Mouse (Mus musculus): ENCODE results near the gene Olfr527. TPM values are rescaled to one million over a fixed set of nuclear protein-coding genes. Genes with fewer than 3 reads are reported as not detected.

Olfr527 gene
- not detected in 2 replicates for polyA plus RNA-seq (2015; fragmentation: Nextera tagmentation; extraction: Ambion mirVana)

DNA sequence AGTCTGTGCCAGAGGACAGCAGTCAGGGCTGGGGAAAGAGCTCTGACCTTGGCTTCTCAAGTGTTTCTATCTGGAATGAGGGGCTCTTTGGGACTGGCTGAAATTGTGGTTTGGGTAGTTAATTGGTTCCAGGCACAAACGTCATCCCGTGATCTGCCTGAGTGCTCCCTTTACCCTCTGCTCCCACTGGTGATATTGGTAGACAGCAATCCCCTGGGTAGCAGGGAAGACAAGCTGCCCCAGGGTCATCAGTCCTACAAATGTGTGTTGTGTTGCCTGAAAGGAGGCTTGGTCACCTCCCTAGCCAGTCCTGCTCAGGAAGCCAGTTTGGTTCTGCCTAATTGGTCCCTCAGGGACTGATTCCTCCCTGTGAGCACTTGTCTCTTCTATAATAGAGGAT lies at the start of gene Olfr527:
Olfr527 (plus strand) TSS at position 301 of the 400 bp plus-strand sequence.
- no peak within 1 kb of the TSS for H3K4me3 ChIP-seq (replicated peaks; ENCODE audit: low read length)
- no peaks in the 10 kb centered on the region for H3K4me1 ChIP-seq (ENCODE audit: control insufficient read depth, insufficient read depth, low read length)
- WGBS = 73% methylated on average over 2 of the region's 2 CpGs
- H3K9me3 ChIP-seq (replicated peaks; ENCODE audit: control insufficient read depth, low read length) = no peaks in the 10 kb centered on the region
- no peaks in the 10 kb centered on the region for H3K27me3 ChIP-seq (ENCODE audit: control insufficient read depth, insufficient read depth, low read length)
- no peak within 1 kb of the TSS for H3K4me2 ChIP-seq (ENCODE audit: low read depth, low read length)
- ATAC-seq (ENCODE audit: insufficient read depth, low FRiP score) = no peak
- H3K27ac ChIP-seq (ENCODE audit: low read length) = no peak within 1 kb of the TSS
- H3K9ac ChIP-seq (ENCODE audit: low read length) = no peak within 1 kb of the TSS
- H3K36me3 ChIP-seq (ENCODE audit: control insufficient read depth, insufficient read depth, low read length) = no peaks in the 10 kb centered on the region

DNA sequence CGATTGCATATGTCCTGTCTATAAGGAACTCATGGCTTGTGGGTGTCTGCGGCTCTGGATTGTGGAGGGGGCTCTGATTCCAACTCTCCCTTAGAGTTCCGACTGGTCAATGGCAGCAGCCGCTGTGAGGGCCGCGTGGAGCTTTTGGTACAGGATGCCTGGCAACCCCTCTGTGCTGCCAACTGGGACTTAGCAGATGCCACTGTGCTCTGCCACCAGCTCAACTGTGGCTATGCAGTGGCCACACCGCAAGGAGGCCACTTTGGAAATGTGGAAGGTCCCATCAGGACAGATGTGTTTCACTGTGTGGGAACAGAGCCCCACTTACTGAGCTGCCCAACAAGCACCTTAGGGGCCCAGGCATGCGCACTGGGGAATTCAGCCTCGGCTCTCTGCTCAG lies 38.1 kb upstream of the Olfr527 start:
- Histone ChIP-seq H3K9me3 (replicated peaks; ENCODE audit: control insufficient read depth, low read length) (no peaks in the 10 kb centered on the region), H3K9ac (ENCODE audit: low read length) (no peak overlapping the region), H3K4me2 (ENCODE audit: low read depth, low read length) (no peak overlapping the region), H3K27me3 (ENCODE audit: control insufficient read depth, insufficient read depth, low read length) (no peaks in the 10 kb centered on the region), H3K4me1 (ENCODE audit: control insufficient read depth, insufficient read depth, low read length) (no peaks in the 10 kb centered on the region), H3K4me3 (replicated peaks; ENCODE audit: low read length) (no peak overlapping the region), H3K27ac (ENCODE audit: low read length) (no peak overlapping the region), H3K36me3 (ENCODE audit: control insufficient read depth, insufficient read depth, low read length) (no peaks in the 10 kb centered on the region)
- no peak for ATAC-seq (ENCODE audit: insufficient read depth, low FRiP score)
- WGBS = 83% methylated on average over 9 of the region's 9 CpGs

DNA sequence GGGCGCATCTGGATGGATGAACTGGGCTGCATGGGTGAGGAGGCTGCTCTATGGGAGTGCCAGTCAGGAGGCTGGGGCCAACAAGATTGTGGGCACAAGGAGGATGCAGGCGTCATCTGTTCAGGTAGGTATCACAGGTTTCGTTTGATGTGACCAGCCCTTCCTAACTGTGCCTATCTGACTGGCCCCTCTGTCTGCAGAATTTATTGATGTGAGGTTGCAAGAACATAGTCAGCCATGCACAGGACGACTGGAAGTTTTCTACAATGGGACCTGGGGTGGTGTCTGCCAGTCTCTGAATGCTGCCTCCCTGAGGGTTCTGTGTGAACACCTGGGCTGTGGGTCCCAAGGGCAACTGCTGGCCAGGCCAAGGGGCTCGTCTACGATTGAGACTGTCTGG lies 36.9 kb upstream of the Olfr527 start:
- H3K4me3 ChIP-seq (replicated peaks; ENCODE audit: low read length) = no peak overlapping the region
- no peaks in the 10 kb centered on the region for H3K36me3 ChIP-seq (ENCODE audit: control insufficient read depth, insufficient read depth, low read length)
- H3K9me3 ChIP-seq (replicated peaks; ENCODE audit: control insufficient read depth, low read length) = no peaks in the 10 kb centered on the region
- H3K27ac ChIP-seq (ENCODE audit: low read length) = no peak overlapping the region
- WGBS = 76% methylated on average over 6 of the region's 6 CpGs
- ATAC-seq (ENCODE audit: insufficient read depth, low FRiP score) = no peak
- H3K27me3 ChIP-seq (ENCODE audit: control insufficient read depth, insufficient read depth, low read length) = no peaks in the 10 kb centered on the region
- H3K9ac ChIP-seq (ENCODE audit: low read length) = no peak overlapping the region
- no peaks in the 10 kb centered on the region for H3K4me1 ChIP-seq (ENCODE audit: control insufficient read depth, insufficient read depth, low read length)
- no peak overlapping the region for H3K4me2 ChIP-seq (ENCODE audit: low read depth, low read length)

DNA sequence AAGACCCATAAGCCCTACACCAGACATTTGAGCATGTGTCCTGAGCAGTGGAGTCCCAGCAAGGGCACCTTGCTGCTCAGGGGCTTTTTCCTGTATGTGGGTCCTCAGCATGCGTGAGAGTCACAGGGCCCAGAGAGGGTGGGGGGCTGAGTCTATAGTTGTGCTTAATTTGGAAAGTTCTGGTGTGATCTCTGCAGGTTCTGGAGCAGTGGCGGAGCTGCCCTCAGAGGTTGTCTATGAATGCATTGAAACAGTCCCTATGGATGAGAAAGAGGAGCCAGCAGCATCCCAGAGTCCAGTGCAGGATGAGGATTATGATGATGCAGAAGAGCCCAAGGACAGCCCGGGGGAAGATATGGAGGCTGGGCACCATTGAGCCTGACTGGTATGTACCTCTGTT lies 34.4 kb upstream of the Olfr527 start:
- H3K4me3 ChIP-seq (replicated peaks; ENCODE audit: low read length) = no peak overlapping the region
- H3K9me3 ChIP-seq (replicated peaks; ENCODE audit: control insufficient read depth, low read length) = no peaks in the 10 kb centered on the region
- 90% methylated on average over 3 of the region's 3 CpGs for WGBS
- no peak overlapping the region for H3K27ac ChIP-seq (ENCODE audit: low read length)
- H3K27me3 ChIP-seq (ENCODE audit: control insufficient read depth, insufficient read depth, low read length) = no peaks in the 10 kb centered on the region
- H3K4me2 ChIP-seq (ENCODE audit: low read depth, low read length) = no peak overlapping the region
- ATAC-seq (ENCODE audit: insufficient read depth, low FRiP score) = no peak
- H3K4me1 ChIP-seq (ENCODE audit: control insufficient read depth, insufficient read depth, low read length) = no peaks in the 10 kb centered on the region
- H3K9ac ChIP-seq (ENCODE audit: low read length) = no peak overlapping the region
- H3K36me3 ChIP-seq (ENCODE audit: control insufficient read depth, insufficient read depth, low read length) = no peaks in the 10 kb centered on the region

DNA sequence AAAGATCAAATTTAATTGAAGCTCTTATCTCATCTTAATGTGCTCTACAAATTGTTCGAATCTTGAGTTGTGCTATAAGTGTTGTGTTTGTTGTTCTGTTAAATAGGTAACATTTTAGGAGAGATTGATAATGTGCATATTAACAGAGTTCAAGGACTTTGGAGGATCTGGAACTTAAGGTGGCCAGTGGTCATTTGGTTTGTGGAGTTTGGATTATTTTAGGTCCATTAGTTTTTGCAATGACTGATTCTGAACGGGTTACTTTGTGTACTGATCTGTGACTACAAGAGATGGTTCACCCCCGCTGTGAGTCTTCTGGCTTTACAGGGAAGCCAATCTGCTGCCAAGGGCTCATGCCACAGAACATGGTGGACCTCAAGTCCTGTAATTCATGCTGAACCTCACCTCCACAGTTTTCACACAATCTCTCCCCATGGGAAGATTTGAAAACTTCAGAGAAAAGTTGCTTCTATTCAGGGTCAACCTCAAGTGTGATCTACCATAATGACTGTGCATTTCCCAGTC lies 13.9 kb upstream of the Olfr527 start:
- 87% methylated on average over 3 of the region's 3 CpGs for WGBS
- H3K4me2 ChIP-seq (ENCODE audit: low read depth, low read length) = no peak overlapping the region
- H3K9me3 ChIP-seq (replicated peaks; ENCODE audit: control insufficient read depth, low read length) = no peaks in the 10 kb centered on the region
- no peak overlapping the region for H3K27ac ChIP-seq (ENCODE audit: low read length)
- H3K36me3 ChIP-seq (ENCODE audit: control insufficient read depth, insufficient read depth, low read length) = no peaks in the 10 kb centered on the region
- H3K4me1 ChIP-seq (ENCODE audit: control insufficient read depth, insufficient read depth, low read length) = no peaks in the 10 kb centered on the region
- H3K4me3 ChIP-seq (replicated peaks; ENCODE audit: low read length) = no peak overlapping the region
- no peak overlapping the region for H3K9ac ChIP-seq (ENCODE audit: low read length)
- no peaks in the 10 kb centered on the region for H3K27me3 ChIP-seq (ENCODE audit: control insufficient read depth, insufficient read depth, low read length)
- ATAC-seq (ENCODE audit: insufficient read depth, low FRiP score) = no peak

DNA sequence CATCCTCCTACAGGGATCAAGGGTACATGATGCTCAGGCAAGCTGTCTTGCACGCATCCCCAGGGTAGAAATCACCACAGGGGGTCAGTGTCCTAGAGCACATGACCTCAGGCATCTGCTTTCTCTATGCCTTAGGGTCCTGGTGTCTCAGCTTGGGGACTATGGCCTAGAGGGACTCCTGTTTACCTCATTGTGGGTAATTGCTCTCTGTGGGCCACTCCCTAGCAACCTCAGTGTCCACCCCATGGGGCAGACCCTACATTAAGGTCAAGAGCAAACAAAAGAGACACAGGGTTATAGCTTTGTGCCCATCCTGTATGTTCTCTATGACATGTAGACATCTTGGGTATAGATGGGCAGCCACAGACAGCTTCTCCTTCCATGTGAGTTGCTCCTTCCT lies 13.3 kb upstream of the Olfr527 start, which contains the start of gene Olfr525:
Olfr525 (plus strand) TSS at position 301 of the 400 bp plus-strand sequence.
- no peak for ATAC-seq (ENCODE audit: insufficient read depth, low FRiP score)
- H3K4me1 ChIP-seq (ENCODE audit: control insufficient read depth, insufficient read depth, low read length) = no peaks in the 10 kb centered on the region
- WGBS = 62% methylated on average over 1 of the region's 1 CpGs
- no peaks in the 10 kb centered on the region for H3K36me3 ChIP-seq (ENCODE audit: control insufficient read depth, insufficient read depth, low read length)
- no peaks in the 10 kb centered on the region for H3K9me3 ChIP-seq (replicated peaks; ENCODE audit: control insufficient read depth, low read length)
- H3K9ac ChIP-seq (ENCODE audit: low read length) = no peak within 1 kb of the TSS
- no peak within 1 kb of the TSS for H3K27ac ChIP-seq (ENCODE audit: low read length)
- no peak within 1 kb of the TSS for H3K4me3 ChIP-seq (replicated peaks; ENCODE audit: low read length)
- no peak within 1 kb of the TSS for H3K4me2 ChIP-seq (ENCODE audit: low read depth, low read length)
- no peaks in the 10 kb centered on the region for H3K27me3 ChIP-seq (ENCODE audit: control insufficient read depth, insufficient read depth, low read length)

DNA sequence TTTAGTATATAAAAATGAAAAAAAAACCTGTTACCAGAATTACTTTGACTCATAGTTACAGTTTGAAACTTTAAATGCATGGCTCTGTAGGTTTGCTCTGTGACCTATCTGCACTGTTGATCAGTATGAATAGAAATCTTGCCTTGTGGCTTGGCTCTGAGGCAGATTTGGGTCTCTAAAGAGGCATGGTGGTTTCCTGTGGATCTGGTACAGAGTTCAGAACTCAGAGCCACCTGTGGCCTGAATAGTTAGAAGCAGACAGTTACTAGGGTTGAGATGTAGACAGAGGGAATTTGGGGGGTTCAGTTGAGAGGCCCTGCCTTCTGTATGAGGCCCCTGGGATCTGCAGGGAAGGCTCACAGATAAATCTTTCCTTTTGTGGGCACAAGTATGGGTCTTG lies 12.7 kb upstream of the Olfr527 start:
- Histone ChIP-seq H3K9ac (ENCODE audit: low read length) (no peak overlapping the region), H3K27ac (ENCODE audit: low read length) (no peak overlapping the region), H3K36me3 (ENCODE audit: control insufficient read depth, insufficient read depth, low read length) (no peaks in the 10 kb centered on the region), H3K4me2 (ENCODE audit: low read depth, low read length) (no peak overlapping the region), H3K27me3 (ENCODE audit: control insufficient read depth, insufficient read depth, low read length) (no peaks in the 10 kb centered on the region), H3K4me1 (ENCODE audit: control insufficient read depth, insufficient read depth, low read length) (no peaks in the 10 kb centered on the region), H3K9me3 (replicated peaks; ENCODE audit: control insufficient read depth, low read length) (no peaks in the 10 kb centered on the region), H3K4me3 (replicated peaks; ENCODE audit: low read length) (no peak overlapping the region)
- no peak for ATAC-seq (ENCODE audit: insufficient read depth, low FRiP score)

DNA sequence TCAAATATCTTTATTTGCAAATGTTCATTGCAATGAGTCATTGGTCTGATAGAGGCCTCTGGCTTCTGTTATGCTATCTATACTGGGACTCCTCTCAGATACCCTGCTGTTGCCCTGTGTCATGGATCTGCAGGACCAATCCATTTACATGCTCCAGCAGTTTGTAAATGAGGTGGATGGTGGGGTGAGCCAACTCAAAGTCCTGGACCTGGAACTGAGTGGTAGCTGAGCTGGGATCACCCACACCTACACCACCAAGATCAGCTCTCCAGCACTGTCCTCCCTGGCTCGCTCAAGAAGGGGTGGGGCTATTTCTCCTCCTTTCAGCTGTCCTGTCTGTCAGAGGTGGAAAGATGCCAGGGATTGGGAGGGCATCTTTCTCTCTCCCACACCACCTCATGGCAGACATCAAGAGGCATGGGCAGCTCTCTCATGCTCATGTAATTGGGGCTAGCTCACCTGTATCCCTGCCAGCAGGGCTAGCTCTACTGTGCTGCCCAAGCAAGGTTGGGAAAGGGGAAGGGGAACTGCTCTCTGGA lies 4.0 kb upstream of the Olfr527 start:
- H3K4me1 ChIP-seq (ENCODE audit: control insufficient read depth, insufficient read depth, low read length) = no peaks in the 10 kb centered on the region
- no peak overlapping the region for H3K4me3 ChIP-seq (replicated peaks; ENCODE audit: low read length)
- no peaks in the 10 kb centered on the region for H3K9me3 ChIP-seq (replicated peaks; ENCODE audit: control insufficient read depth, low read length)
- H3K9ac ChIP-seq (ENCODE audit: low read length) = no peak overlapping the region
- no peak overlapping the region for H3K27ac ChIP-seq (ENCODE audit: low read length)
- no peaks in the 10 kb centered on the region for H3K27me3 ChIP-seq (ENCODE audit: control insufficient read depth, insufficient read depth, low read length)
- H3K36me3 ChIP-seq (ENCODE audit: control insufficient read depth, insufficient read depth, low read length) = no peaks in the 10 kb centered on the region
- 39% methylated on average over 1 of the region's 1 CpGs for WGBS
- no peak overlapping the region for H3K4me2 ChIP-seq (ENCODE audit: low read depth, low read length)
- no peak for ATAC-seq (ENCODE audit: insufficient read depth, low FRiP score)

DNA sequence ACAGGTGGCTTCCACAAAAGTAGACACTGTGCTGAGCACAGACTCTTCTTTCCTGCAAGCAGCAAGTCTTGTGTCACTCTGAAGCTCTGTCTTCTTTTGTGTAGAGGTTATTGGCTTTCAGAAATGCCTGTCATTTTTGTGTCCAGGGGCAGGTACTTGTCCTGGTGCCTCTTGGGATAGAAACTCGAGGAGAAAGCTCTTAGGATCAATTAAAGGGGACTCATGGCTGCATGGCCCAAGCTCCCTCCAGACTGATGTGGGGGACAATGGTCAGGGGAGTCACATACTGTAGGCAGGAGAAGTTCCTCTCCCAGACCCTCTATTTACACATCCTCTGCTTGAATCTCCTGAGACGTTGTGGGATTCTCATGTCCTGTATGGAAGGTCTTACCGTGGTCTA lies 27.8 kb downstream of the Olfr527 start, which contains the start of gene Olfr60:
Olfr60 (minus strand) TSS at position 101 of the 400 bp plus-strand sequence.
- Histone ChIP-seq H3K36me3 (ENCODE audit: control insufficient read depth, insufficient read depth, low read length) (no peaks in the 10 kb centered on the region), H3K27ac (ENCODE audit: low read length) (no peak within 1 kb of the TSS), H3K4me2 (ENCODE audit: low read depth, low read length) (no peak within 1 kb of the TSS), H3K27me3 (ENCODE audit: control insufficient read depth, insufficient read depth, low read length) (no peaks in the 10 kb centered on the region), H3K4me1 (ENCODE audit: control insufficient read depth, insufficient read depth, low read length) (no peaks in the 10 kb centered on the region), H3K9me3 (replicated peaks; ENCODE audit: control insufficient read depth, low read length) (no peaks in the 10 kb centered on the region), H3K9ac (ENCODE audit: low read length) (no peak within 1 kb of the TSS), H3K4me3 (replicated peaks; ENCODE audit: low read length) (no peak within 1 kb of the TSS)
- WGBS = 69% methylated on average over 3 of the region's 3 CpGs
- ATAC-seq (ENCODE audit: insufficient read depth, low FRiP score) = no peak
